Mouse (Mus musculus): ENCODE results near the gene P4ha1. TPM values are rescaled to one million over a fixed set of nuclear protein-coding genes. Genes with fewer than 3 reads are reported as not detected.
"Not testable (repeated sequence)": the region's sequence is repeated elsewhere in the genome, so short reads cannot be mapped to it uniquely, and the experiment has no call there.

Gene P4ha1
- total RNA-seq (2021), result 10 to 100 TPM; 33.9 to 37.1 TPM
- long read RNA-seq, experiment 1, full-length matches to known transcripts, result 34 of 45 reads
- long read RNA-seq, experiment 1, partial matches to known transcripts, result 1 of 45 reads
- long read RNA-seq, experiment 1, other reads (novel, unspliced or antisense), result 10 of 45 reads
- long read RNA-seq, experiment 2, full-length matches to known transcripts, result 26 of 32 reads
- long read RNA-seq, experiment 2, partial matches to known transcripts, result 1 of 32 reads
- long read RNA-seq, experiment 2, other reads (novel, unspliced or antisense), result 5 of 32 reads

- peak; percentile 99 to 100 for DNase-seq (ENCODE audit: low spot score in 2 of 2)
- intact Hi-C loops (cut with DNase I), result no loop called here
These were observed at the start of gene P4ha1 for GRCm38 (mm10) chr10:59323100-59323487. TSS of gene P4ha1 (plus strand) at chr10:59323296.

- DNase-seq (ENCODE audit: low spot score in 2 of 2), result no peak
- intact Hi-C loops (cut with DNase I), result no loop called here
These were observed 47.4 kb upstream of the P4ha1 start for GRCm38 (mm10) chr10:59275745-59276144.

GRCm38 (mm10) chr10:59277116-59277515, 46.0 kb upstream of the P4ha1 start:
- no peak for DNase-seq (ENCODE audit: low spot score in 2 of 2)
- intact Hi-C loops (cut with DNase I), result no loop called here

GRCm38 (mm10) chr10:59277729-59278475, 45.2 kb upstream of the P4ha1 start:
- intact Hi-C loops (cut with DNase I), result no loop called here

GRCm38 (mm10) chr10:59283164-59283563, 39.9 kb upstream of the P4ha1 start:
- no peak for DNase-seq (ENCODE audit: low spot score in 2 of 2)
- intact Hi-C loops (cut with DNase I), result no loop called here

More at GRCm38 (mm10) chr10:59277729-59278475, 45.2 kb upstream of the P4ha1 start:
- no peak for DNase-seq (ENCODE audit: low spot score in 2 of 2)

- DNase-seq (ENCODE audit: low spot score in 2 of 2), result no peak
- intact Hi-C loops (cut with DNase I), result loop anchor here (2.0 kb wide), 1 partner anchor 63 kb away; the partner anchor contains the start of genes Sept10 and Sowahc
These were observed 39.3 kb upstream of the P4ha1 start for GRCm38 (mm10) chr10:59283749-59284148.

- no peak for DNase-seq (ENCODE audit: low spot score in 2 of 2)
These were observed 37.6 kb upstream of the P4ha1 start for GRCm38 (mm10) chr10:59285530-59285929.

GRCm38 (mm10) chr10:59287251-59287650, 35.8 kb upstream of the P4ha1 start:
- intact Hi-C loops (cut with DNase I), result no loop called here

More at GRCm38 (mm10) chr10:59285530-59285929, 37.6 kb upstream of the P4ha1 start:
- intact Hi-C loops (cut with DNase I), result loop anchor here (2.0 kb wide), 1 partner anchor 65 kb away; the partner anchor contains the start of genes Sept10 and Sowahc

GRCm38 (mm10) chr10:59287662-59288061, 35.4 kb upstream of the P4ha1 start:
- DNase-seq (ENCODE audit: low spot score in 2 of 2), result no peak
- intact Hi-C loops (cut with DNase I), result no loop called here

More at GRCm38 (mm10) chr10:59287251-59287650, 35.8 kb upstream of the P4ha1 start:
- no peak for DNase-seq (ENCODE audit: low spot score in 2 of 2)

GRCm38 (mm10) chr10:59289062-59289461, 34.0 kb upstream of the P4ha1 start:
- no peak for DNase-seq (ENCODE audit: low spot score in 2 of 2)
- intact Hi-C loops (cut with DNase I), result no loop called here

GRCm38 (mm10) chr10:59291536-59291935, 31.6 kb upstream of the P4ha1 start:
- intact Hi-C loops (cut with DNase I), result loop anchor here (5.0 kb wide), 1 partner anchor 479 kb away; the partner anchor contains the start of gene Sh3rf3
- DNase-seq (ENCODE audit: low spot score in 2 of 2), result no peak

- no peak for DNase-seq (ENCODE audit: low spot score in 2 of 2)
- intact Hi-C loops (cut with DNase I), result loop anchor here (1.0 to 5.0 kb wide), 3 partner anchors 126 to 480 kb away; partner anchors contain the start of gene Sh3rf3
These were observed 31.0 kb upstream of the P4ha1 start for GRCm38 (mm10) chr10:59292079-59292478.

- intact Hi-C loops (cut with DNase I), result loop anchor here (1.0 to 5.0 kb wide), 3 partner anchors 126 to 480 kb away; partner anchors contain the start of gene Sh3rf3
- peak; percentile 90 to 93 for DNase-seq (ENCODE audit: low spot score in 2 of 2)
These were observed 30.5 kb upstream of the P4ha1 start for GRCm38 (mm10) chr10:59292558-59292957.

GRCm38 (mm10) chr10:59295241-59295811, 27.8 kb upstream of the P4ha1 start:
- intact Hi-C loops (cut with DNase I), result loop anchor here (5.0 kb wide), 1 partner anchor 572 kb away; no protein-coding TSS in a partner anchor
- peak; percentile 72 to 79 for DNase-seq (ENCODE audit: low spot score in 2 of 2)

- peak; percentile 84 to 87 for DNase-seq (ENCODE audit: low spot score in 2 of 2)
These were observed 26.8 kb upstream of the P4ha1 start for GRCm38 (mm10) chr10:59296261-59296660.

GRCm38 (mm10) chr10:59302671-59303070, 20.4 kb upstream of the P4ha1 start:
- not testable (repeated sequence) for DNase-seq (ENCODE audit: low spot score in 2 of 2)
- intact Hi-C loops (cut with DNase I), result loop anchor here (10.0 kb wide), 1 partner anchor 52 kb away; no protein-coding TSS in a partner anchor

More at GRCm38 (mm10) chr10:59296261-59296660, 26.8 kb upstream of the P4ha1 start:
- intact Hi-C loops (cut with DNase I), result loop anchor here (5.0 kb wide), 1 partner anchor 571 kb away; no protein-coding TSS in a partner anchor

- peak in 1 of 2 experiments; percentile 56 for DNase-seq (ENCODE audit: low spot score in 2 of 2)
- intact Hi-C loops (cut with DNase I), result loop anchor here (10.0 kb wide), 1 partner anchor 46 kb away; no protein-coding TSS in a partner anchor
These were observed 13.9 kb upstream of the P4ha1 start for GRCm38 (mm10) chr10:59308993-59309715.

- DNase-seq (ENCODE audit: low spot score in 2 of 2), result no peak
- intact Hi-C loops (cut with DNase I), result no loop called here
These were observed 13.0 kb upstream of the P4ha1 start for GRCm38 (mm10) chr10:59310124-59310523.

All from left cerebral cortex, postnatal 14 days (tissue).